Mouse (Mus musculus) urinary bladder, adult 18-20 months (tissue): ENCODE measurements around the gene Tspan5.

ENCODE experiments used
- DNase-seq, 2 experiments: peaks; one replicate each; pipeline ENCODE4 v3.0.0; 2022; ENCODE audit warnings: low spot score in 2 of 2, mixed read lengths in 2 of 2

Gene Tspan5

GRCm38 (mm10) chr3:138771549-138772333, 29.7 kb downstream of the Tspan5 start:
- no peak for DNase-seq

GRCm38 (mm10) chr3:138773871-138774606, 32.0 kb downstream of the Tspan5 start:
- DNase-seq, result no peak

- DNase-seq, result no peak
These were observed 32.6 kb downstream of the Tspan5 start for GRCm38 (mm10) chr3:138774607-138774943.

GRCm38 (mm10) chr3:138775926-138776715, 34.1 kb downstream of the Tspan5 start:
- DNase-seq, result no peak

- no peak for DNase-seq
These were observed 39.5 kb downstream of the Tspan5 start for GRCm38 (mm10) chr3:138781492-138781891.

GRCm38 (mm10) chr3:138783859-138784640, 42.1 kb downstream of the Tspan5 start:
- no peak for DNase-seq

GRCm38 (mm10) chr3:138784641-138785025, 42.6 kb downstream of the Tspan5 start:
- no peak for DNase-seq

GRCm38 (mm10) chr3:138787758-138788488, 45.9 kb downstream of the Tspan5 start:
- no peak for DNase-seq

- no peak for DNase-seq
These were observed 46.5 kb downstream of the Tspan5 start for GRCm38 (mm10) chr3:138788489-138788850.

GRCm38 (mm10) chr3:138789275-138789674, 47.3 kb downstream of the Tspan5 start:
- DNase-seq, result no peak

GRCm38 (mm10) chr3:138794533-138794932, 52.5 kb downstream of the Tspan5 start:
- no peak for DNase-seq

GRCm38 (mm10) chr3:138795951-138796350, 54.0 kb downstream of the Tspan5 start:
- no peak for DNase-seq

GRCm38 (mm10) chr3:138796583-138796982, 54.6 kb downstream of the Tspan5 start:
- DNase-seq, result no peak

- no peak for DNase-seq
These were observed 58.8 kb downstream of the Tspan5 start for GRCm38 (mm10) chr3:138800664-138801411.

- DNase-seq, result no peak
These were observed 59.7 kb downstream of the Tspan5 start for GRCm38 (mm10) chr3:138801661-138802060.

- no peak for DNase-seq
These were observed 60.9 kb downstream of the Tspan5 start for GRCm38 (mm10) chr3:138802722-138803443.

- no peak for DNase-seq
These were observed 61.6 kb downstream of the Tspan5 start for GRCm38 (mm10) chr3:138803444-138804085.

GRCm38 (mm10) chr3:138804104-138805048, 62.4 kb downstream of the Tspan5 start:
- DNase-seq, result no peak
